37 mouse cellular contexts compared by ENCODE assay signal in the genomic region with DNA sequence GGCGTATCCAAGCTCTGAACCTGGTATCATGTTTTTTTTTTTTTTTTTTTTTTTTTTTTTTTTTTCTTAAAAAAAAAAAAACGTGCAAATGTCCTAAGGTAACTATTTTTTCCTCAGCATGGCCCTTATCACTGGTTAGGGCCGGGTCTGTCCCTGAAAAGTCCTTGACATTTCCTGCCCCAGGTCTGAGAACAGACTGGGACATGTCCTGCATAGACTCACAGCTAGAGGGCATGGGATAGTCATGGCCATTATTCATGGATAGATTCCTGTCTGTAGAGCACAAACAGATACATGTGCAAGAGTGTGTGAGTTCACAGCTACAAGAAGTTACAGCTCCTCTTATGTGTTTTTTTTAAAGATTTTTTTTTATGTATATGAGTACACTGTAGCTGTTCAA. TPM values are rescaled to one million over a fixed set of nuclear protein-coding genes. Genes with fewer than 3 reads are reported as not detected.
DNase-seq lines count a peak whose midpoint lies in the region; ATAC-seq and TF ChIP-seq lines count a peak whose summit lies in the region.
"Had no signal": no experiment of that assay in that cellular context is flagged by ENCODE, and none has a peak within 500 bp of the region (broad histone marks: within the 10 kb centered on the region; RNA-seq: fewer than 3 reads in every experiment).

No protein-coding gene starts in this region.

- no peak for ATAC-seq in hindbrain, postnatal 0 days
- no peak for ATAC-seq in hindbrain, embryonic 16.5 days
- 0 out of 2 replicates have a peak, but pooled peaks have one; percentile 38 for ATAC-seq in midbrain, embryonic 12.5 days (ENCODE audit: low FRiP score, low read depth)
- ATAC-seq in midbrain, embryonic 16.5 days, result no peak
- ATAC-seq in granulocyte monocyte progenitor cell, adult 5-6 weeks (replicated peaks; ENCODE audit: poor library complexity, severe bottlenecking), result no peak
- ATAC-seq: forebrain, embryonic 16.5 days; liver, embryonic 12.5 days; liver, postnatal 0 days had no signal

- WGBS in hindbrain, postnatal 0 days, result 81% methylated on average over 3 of the region's 3 CpGs
- 76% methylated on average over 3 of the region's 3 CpGs for WGBS in hindbrain, embryonic 16.5 days
- WGBS in midbrain, embryonic 12.5 days, result 73% methylated on average over 3 of the region's 3 CpGs
- 86% methylated on average over 3 of the region's 3 CpGs for WGBS in midbrain, embryonic 16.5 days

- H3K27me3 ChIP-seq in hindbrain, postnatal 0 days (ENCODE audit: insufficient read depth, low read length), result no peaks in the 10 kb centered on the region
- H3K27me3 ChIP-seq in hindbrain, embryonic 16.5 days (replicated peaks; ENCODE audit: control insufficient read depth, insufficient read depth, low read length), result no peaks in the 10 kb centered on the region
- no peaks in the 10 kb centered on the region for H3K27me3 ChIP-seq in midbrain, embryonic 12.5 days
- no peaks in the 10 kb centered on the region for H3K27me3 ChIP-seq in midbrain, embryonic 16.5 days (ENCODE audit: control insufficient read depth, insufficient read depth, low read depth, low read length)
- H3K27me3 ChIP-seq: heart, embryonic 15.5 days; liver, embryonic 12.5 days; neural tube, embryonic 13.5 days had no signal

- TF ChIP-seq CTCF in hindbrain, postnatal 0 days (IDR thresholded peaks at IDR 0.05; ENCODE audit: low read depth), result peak; percentile 31

- no peaks in the 10 kb centered on the region for H3K4me1 ChIP-seq in hindbrain, postnatal 0 days (ENCODE audit: insufficient read depth, low read length)
- no peaks in the 10 kb centered on the region for H3K4me1 ChIP-seq in hindbrain, embryonic 16.5 days (ENCODE audit: control insufficient read depth, insufficient read depth, low read depth, low read length)
- H3K4me1 ChIP-seq in midbrain, embryonic 12.5 days, result no peaks in the 10 kb centered on the region
- H3K4me1 ChIP-seq in midbrain, embryonic 16.5 days (ENCODE audit: control insufficient read depth, insufficient read depth, low read length), result no peaks in the 10 kb centered on the region
- H3K4me1 ChIP-seq: heart, embryonic 10.5 days; heart, embryonic 15.5 days; liver, embryonic 12.5 days; neural tube, embryonic 13.5 days had no signal

- H3K27ac ChIP-seq in hindbrain, postnatal 0 days, result no peak overlapping the region
- no peak overlapping the region for H3K27ac ChIP-seq in hindbrain, embryonic 16.5 days (ENCODE audit: low read depth, low read length)
- no peak overlapping the region for H3K27ac ChIP-seq in midbrain, embryonic 12.5 days (replicated peaks)
- no peak overlapping the region for H3K27ac ChIP-seq in midbrain, embryonic 16.5 days (ENCODE audit: low read length)
- H3K27ac ChIP-seq: gastrocnemius, adult 2 months; heart, embryonic 10.5 days; heart, embryonic 15.5 days; hindbrain, embryonic 14.5 days; liver, embryonic 12.5 days; neural tube, embryonic 13.5 days had no signal

- H3K9ac ChIP-seq in hindbrain, postnatal 0 days (replicated peaks; ENCODE audit: low read length), result no peak overlapping the region
- H3K9ac ChIP-seq in hindbrain, embryonic 16.5 days (ENCODE audit: low read depth, low read length), result no peak overlapping the region
- no peak overlapping the region for H3K9ac ChIP-seq in midbrain, embryonic 12.5 days (replicated peaks)
- H3K9ac ChIP-seq in midbrain, embryonic 16.5 days (ENCODE audit: low read depth, low read length), result no peak overlapping the region
- H3K9ac ChIP-seq: heart, embryonic 15.5 days; hindbrain, embryonic 14.5 days; liver, embryonic 12.5 days; liver, postnatal 0 days; neural tube, embryonic 13.5 days had no signal

- H3K4me2 ChIP-seq in hindbrain, postnatal 0 days (ENCODE audit: low read depth, low read length), result no peak overlapping the region
- no peak overlapping the region for H3K4me2 ChIP-seq in hindbrain, embryonic 16.5 days (ENCODE audit: low read length)
- no peak overlapping the region for H3K4me2 ChIP-seq in midbrain, embryonic 12.5 days (replicated peaks)
- H3K4me2 ChIP-seq in midbrain, embryonic 16.5 days (ENCODE audit: low read length), result no peak overlapping the region
- H3K4me2 ChIP-seq: heart, embryonic 15.5 days; hindbrain, embryonic 14.5 days; liver, embryonic 12.5 days; midbrain, embryonic 11.5 days; neural tube, embryonic 13.5 days had no signal

- no peaks in the 10 kb centered on the region for H3K36me3 ChIP-seq in hindbrain, postnatal 0 days (ENCODE audit: insufficient read depth, low read length)
- no peaks in the 10 kb centered on the region for H3K36me3 ChIP-seq in hindbrain, embryonic 16.5 days (ENCODE audit: control insufficient read depth, insufficient read depth, low read length)
- no peaks in the 10 kb centered on the region for H3K36me3 ChIP-seq in midbrain, embryonic 12.5 days
- H3K36me3 ChIP-seq in midbrain, embryonic 16.5 days (ENCODE audit: control insufficient read depth, insufficient read depth, low read length), result no peaks in the 10 kb centered on the region
- H3K36me3 ChIP-seq: heart, embryonic 10.5 days; heart, embryonic 15.5 days; liver, embryonic 12.5 days; neural tube, embryonic 13.5 days had no signal

- peak; percentile 66 for DNase-seq in adrenal gland, adult 2 months
- no peak for DNase-seq in adrenal gland, postnatal 10 days
- no peak for DNase-seq in hindbrain, postnatal 0 days (ENCODE audit: low spot score)
- DNase-seq: cerebellum, adult 11 months; cerebellum, postnatal 10 days; gastrocnemius, adult 2 months; gastrocnemius, postnatal 36 days; kidney, adult 11 months; kidney, postnatal 25 days; layer of hippocampus, postnatal 36 days; left cerebral cortex, postnatal 4 days; liver, postnatal 0 days; lung, postnatal 36 days; right cerebral cortex, postnatal 4 days; thymus, postnatal 4 days had no signal

- H3K9me3 ChIP-seq in hindbrain, postnatal 0 days (ENCODE audit: low read length), result no peaks in the 10 kb centered on the region
- H3K9me3 ChIP-seq in hindbrain, embryonic 16.5 days (ENCODE audit: control insufficient read depth, low read length), result no peaks in the 10 kb centered on the region
- no peaks in the 10 kb centered on the region for H3K9me3 ChIP-seq in midbrain, embryonic 12.5 days
- H3K9me3 ChIP-seq in midbrain, embryonic 16.5 days (replicated peaks; ENCODE audit: control insufficient read depth, low read length, poor library complexity, severe bottlenecking), result no peaks in the 10 kb centered on the region
- H3K9me3 ChIP-seq: heart, embryonic 10.5 days; heart, embryonic 15.5 days; liver, embryonic 12.5 days; neural tube, embryonic 13.5 days had no signal

- no peak overlapping the region for H3K4me3 ChIP-seq in hindbrain, postnatal 0 days (ENCODE audit: low read length)
- no peak overlapping the region for H3K4me3 ChIP-seq in hindbrain, embryonic 16.5 days (ENCODE audit: low read length)
- no peak overlapping the region for H3K4me3 ChIP-seq in midbrain, embryonic 12.5 days
- H3K4me3 ChIP-seq in midbrain, embryonic 16.5 days (ENCODE audit: low read depth, low read length), result no peak overlapping the region
- H3K4me3 ChIP-seq: erythroblast, embryonic 14.5 days; gastrocnemius, adult 2 months; heart, embryonic 10.5 days; heart, embryonic 15.5 days; liver, embryonic 12.5 days; neural tube, embryonic 13.5 days had no signal

RNA-seq across cellular contexts. Expression of a gene that starts 1.5 kb away (rescaled TPM):
- under 1 TPM; 0.09 to 0.17 TPM for total RNA-seq in adrenal gland, adult 2 months (2021)
- 0.01 TPM in 1 of 2 replicates, not detected in the other for polyA plus RNA-seq in adrenal gland, adult 2 months (2012; rRNA removed)
- total RNA-seq in adrenal gland, postnatal 10 days (2021), result under 1 TPM; 0.12 to 0.15 TPM
- not detected in 2 replicates for total RNA-seq in hindbrain, postnatal 0 days (2014; rRNA removed)
- not detected in 2 replicates for polyA plus RNA-seq in hindbrain, postnatal 0 days (2015; fragmentation: Nextera tagmentation; extraction: Ambion mirVana)
- polyA plus RNA-seq in hindbrain, embryonic 16.5 days (2015; fragmentation: Nextera tagmentation; extraction: Ambion mirVana), result not detected in 2 replicates
- polyA plus RNA-seq in midbrain, embryonic 12.5 days (2016; fragmentation: Nextera tagmentation; extraction: Ambion mirVana), result not detected in 2 replicates
- not detected in 2 replicates for polyA plus RNA-seq in midbrain, embryonic 16.5 days (2015; fragmentation: Nextera tagmentation; extraction: Ambion mirVana)
- total RNA-seq in granulocyte monocyte progenitor cell, adult 5-6 weeks (2014; fragmentation: Nextera tagmentation), result not detected in 2 replicates
- total RNA-seq in granulocyte monocyte progenitor cell, adult 5-6 weeks (2017), result not detected in 2 replicates
- total RNA-seq: common myeloid progenitor, adult 5-6 weeks; hematopoietic stem cell, adult 5-6 weeks; megakaryocyte, adult 5-6 weeks had no signal
- polyA plus RNA-seq: embryonic facial prominence, embryonic 14.5 days; erythroblast, embryonic 14.5 days; forebrain, embryonic 11.5 days; forebrain, embryonic 16.5 days; heart, embryonic 10.5 days; hindbrain, embryonic 14.5 days; kidney, embryonic 14.5 days; limb, embryonic 14.5 days; liver, embryonic 12.5 days; liver, postnatal 0 days; lung, embryonic 16.5 days; midbrain, embryonic 11.5 days; neural tube, embryonic 13.5 days had no signal

RNA-seq across cellular contexts. Expression of a gene that starts 31.5 kb away (rescaled TPM):
- not detected for total RNA-seq in adrenal gland, adult 2 months (2021)
- polyA plus RNA-seq in adrenal gland, adult 2 months (2012; rRNA removed), result not detected in 2 replicates
- total RNA-seq in adrenal gland, postnatal 10 days (2021), result not detected
- 1.2 and 2.2 TPM in 2 replicates for total RNA-seq in hindbrain, postnatal 0 days (2014; rRNA removed)
- polyA plus RNA-seq in hindbrain, postnatal 0 days (2015; fragmentation: Nextera tagmentation; extraction: Ambion mirVana), result 1.1 and 1.6 TPM in 2 replicates
- polyA plus RNA-seq in hindbrain, embryonic 16.5 days (2015; fragmentation: Nextera tagmentation; extraction: Ambion mirVana), result 0.11 and 0.41 TPM in 2 replicates
- polyA plus RNA-seq in midbrain, embryonic 12.5 days (2016; fragmentation: Nextera tagmentation; extraction: Ambion mirVana), result not detected in 2 replicates
- polyA plus RNA-seq in midbrain, embryonic 16.5 days (2015; fragmentation: Nextera tagmentation; extraction: Ambion mirVana), result not detected in 2 replicates
- total RNA-seq in granulocyte monocyte progenitor cell, adult 5-6 weeks (2014; fragmentation: Nextera tagmentation), result not detected in 2 replicates
- total RNA-seq in granulocyte monocyte progenitor cell, adult 5-6 weeks (2017), result not detected in 2 replicates
- total RNA-seq: common myeloid progenitor, adult 5-6 weeks; gastrocnemius, adult 2 months; gastrocnemius, postnatal 36 days; hematopoietic stem cell, adult 5-6 weeks; megakaryocyte, adult 5-6 weeks had no signal
- polyA plus RNA-seq: embryonic facial prominence, embryonic 14.5 days; erythroblast, embryonic 14.5 days; forebrain, embryonic 11.5 days; forebrain, embryonic 16.5 days; heart, embryonic 10.5 days; heart, embryonic 15.5 days; kidney, embryonic 14.5 days; limb, embryonic 14.5 days; liver, embryonic 12.5 days; liver, postnatal 0 days; lung, embryonic 16.5 days; midbrain, embryonic 11.5 days; neural tube, embryonic 13.5 days; spleen, adult 2 months; thymus, postnatal 0 days had no signal
